Mouse (Mus musculus) megakaryocyte, embryonic 14.5 days (primary cell): Measurements from ENCODE around the gene Fam3a.

ENCODE experiments used
- FLI1 ChIP-seq: IDR thresholded peaks from 2 replicates; pipeline ENCODE4 v1.6.1; 2012; ENCODE audit warnings: low read length, inconsistent platforms, mixed read lengths
- GATA1 ChIP-seq: IDR thresholded peaks from 3 replicates; pipeline ENCODE4 v1.6.1; 2012; ENCODE audit warnings: mixed read lengths, low read length, inconsistent platforms, borderline replicate concordance

- TF ChIP-seq GATA1 = no peak
- TF ChIP-seq FLI1 = no peak
These were observed 35.8 kb upstream of the Fam3a start, which contains the start of gene G6pdx for GRCm38 (mm10) chrX:74428826-74429276.
